Mouse (Mus musculus) lung, embryonic 16.5 days (tissue): ENCODE measurements around the gene Eif2b3. TPM values are rescaled to one million over a fixed set of nuclear protein-coding genes. Genes with fewer than 3 reads are reported as not detected.

Source experiments
- ATAC-seq: fragments of 200-750 bp; cut with Nextera tagmentation; 2 replicates; pipeline ENCODE4 v1.8.0; 2017; ENCODE audit warnings: low read depth, mild to moderate bottlenecking, moderate library complexity
- H3K27ac ChIP-seq: fragments of 300-500 bp; sonication (generic); 2 replicates; pipeline ENCODE4 v1.5.1; 2014; ENCODE audit warnings: mild to moderate bottlenecking, control low read depth, low read length
- H3K27me3 ChIP-seq: fragments of 300-500 bp; sonication (generic); 2 replicates; pipeline ENCODE4 v1.6.1; 2014; ENCODE audit warnings: low read depth, low read length, mixed read lengths; ENCODE audit not compliant: control insufficient read depth, insufficient read depth
- H3K36me3 ChIP-seq: fragments of 300-500 bp; sonication (generic); 2 replicates; pipeline ENCODE4 v1.6.1; 2014; ENCODE audit warnings: low read length; ENCODE audit not compliant: control insufficient read depth, insufficient read depth
- H3K4me1 ChIP-seq: fragments of 300-500 bp; sonication (generic); replicated peaks from 2 replicates; pipeline ENCODE4 v1.6.1; 2014; ENCODE audit warnings: low read length, mixed read lengths; ENCODE audit not compliant: control insufficient read depth, insufficient read depth
- H3K4me2 ChIP-seq: fragments of 300-500 bp; sonication (generic); 2 replicates; pipeline ENCODE4 v1.6.1; 2014; ENCODE audit warnings: low read depth, low read length, control low read depth
- H3K4me3 ChIP-seq: fragments of 300-500 bp; sonication (generic); 2 replicates; pipeline ENCODE4 v1.5.1; 2014; ENCODE audit warnings: mild to moderate bottlenecking, low read length, control low read depth
- H3K9ac ChIP-seq: fragments of 300-500 bp; sonication (generic); 2 replicates; pipeline ENCODE4 v1.6.1; 2014; ENCODE audit warnings: low read length, control low read depth
- H3K9me3 ChIP-seq: fragments of 300-500 bp; sonication (generic); 2 replicates; pipeline ENCODE4 v1.6.1; 2016; ENCODE audit warnings: low read length; ENCODE audit not compliant: control insufficient read depth
- WGBS: fragments of 180-500 bp; shearing (Covaris S2); extraction: QIAGEN DNeasy Blood & Tissue Kit; methylation state at CpG from one replicate; pipeline ENCODE4 v1.1.7; 2014; 5-methylcytosine and 5-hydroxymethylcytosine counted together
- polyA plus RNA-seq: library from polyadenylated mRNA; unstranded; fragments of >200 nt; fragmentation: Nextera tagmentation; extraction: Ambion mirVana; gene quantifications from 2 replicates; pipeline ENCODE4 v1.2.1, GENCODE M21; 2015

Eif2b3 gene
- polyA plus RNA-seq, 1 experiment from 2014 or later: 29.7 TPM

GRCm38 (mm10) chr4:117010231-117010630 is 9.0 kb upstream of the Eif2b3 start:
- no peak overlapping the region for H3K4me3 ChIP-seq
- no peaks in the 10 kb centered on the region for H3K4me1 ChIP-seq
- no peak overlapping the region for H3K9ac ChIP-seq
- no peak overlapping the region for H3K27ac ChIP-seq
- no peak for ATAC-seq
- WGBS: 67% methylated on average over 5 of the region's 5 CpGs
- no peak overlapping the region for H3K4me2 ChIP-seq
- H3K9me3 ChIP-seq: no peaks in the 10 kb centered on the region
- no peaks in the 10 kb centered on the region for H3K36me3 ChIP-seq
- H3K27me3 ChIP-seq: no peaks in the 10 kb centered on the region

GRCm38 (mm10) chr4:117013596-117013995 is 5.6 kb upstream of the Eif2b3 start:
- no peaks in the 10 kb centered on the region for H3K27me3 ChIP-seq
- H3K9ac ChIP-seq: no peak overlapping the region
- WGBS: 82% methylated on average over 6 of the region's 6 CpGs
- no peak for ATAC-seq
- no peak overlapping the region for H3K27ac ChIP-seq
- no peaks in the 10 kb centered on the region for H3K36me3 ChIP-seq
- no peak overlapping the region for H3K4me2 ChIP-seq
- H3K4me3 ChIP-seq: no peak overlapping the region
- H3K9me3 ChIP-seq: no peaks in the 10 kb centered on the region
- H3K4me1 ChIP-seq: no peaks in the 10 kb centered on the region

- Histone ChIP-seq H3K4me1 (no peaks in the 10 kb centered on the region), H3K9ac (no peak overlapping the region), H3K4me3 (no peak overlapping the region), H3K4me2 (no peak overlapping the region), H3K9me3 (no peaks in the 10 kb centered on the region), H3K36me3 (no peaks in the 10 kb centered on the region), H3K27ac (no peak overlapping the region), H3K27me3 (no peaks in the 10 kb centered on the region)
- WGBS: 44% methylated on average over 4 of the region's 4 CpGs
- no peak for ATAC-seq
These were observed 4.2 kb upstream of the Eif2b3 start for GRCm38 (mm10) chr4:117014901-117015415.

GRCm38 (mm10) chr4:117017738-117018137 is 1.5 kb upstream of the Eif2b3 start:
- WGBS: 78% methylated on average over 2 of the region's 2 CpGs
- Histone ChIP-seq H3K4me1 (peaks cover 6% of the 10 kb centered on the region), H3K9me3 (no peaks in the 10 kb centered on the region), H3K27me3 (no peaks in the 10 kb centered on the region), H3K27ac (no peak overlapping the region), H3K4me2 (no peak overlapping the region), H3K9ac (no peak overlapping the region), H3K4me3 (no peak overlapping the region), H3K36me3 (peaks cover 3% of the 10 kb centered on the region; the same call in 1 of the 2 replicates)
- ATAC-seq: no peak

- no peak overlapping the region for H3K4me3 ChIP-seq
- H3K9ac ChIP-seq: no peak overlapping the region
- H3K4me2 ChIP-seq: no peak overlapping the region
- H3K4me1 ChIP-seq: peaks cover 6% of the 10 kb centered on the region
- no peak for ATAC-seq
- no peaks in the 10 kb centered on the region for H3K9me3 ChIP-seq
- 83% methylated on average over 7 of the region's 7 CpGs for WGBS
- H3K27ac ChIP-seq: no peak overlapping the region
- peaks cover 6% of the 10 kb centered on the region; the same call in 1 of the 2 replicates for H3K36me3 ChIP-seq
- H3K27me3 ChIP-seq: no peaks in the 10 kb centered on the region
These were observed 875 bp upstream of the Eif2b3 start for GRCm38 (mm10) chr4:117018327-117018726.

- H3K27ac ChIP-seq: no peak overlapping the region
- no peak overlapping the region for H3K9ac ChIP-seq
- H3K27me3 ChIP-seq: no peaks in the 10 kb centered on the region
- 95% methylated on average over 4 of the region's 4 CpGs for WGBS
- H3K4me1 ChIP-seq: peaks cover 6% of the 10 kb centered on the region
- ATAC-seq: no peak
- no peaks in the 10 kb centered on the region for H3K9me3 ChIP-seq
- H3K4me2 ChIP-seq: no peak overlapping the region
- no peak overlapping the region for H3K4me3 ChIP-seq
- H3K36me3 ChIP-seq: peaks cover 9% of the 10 kb centered on the region; the same call in 1 of the 2 replicates
These were observed 4.3 kb downstream of the Eif2b3 start for GRCm38 (mm10) chr4:117023469-117023868.

- no peaks in the 10 kb centered on the region; the same call in 1 of the 2 replicates for H3K36me3 ChIP-seq
- H3K27me3 ChIP-seq: no peaks in the 10 kb centered on the region
- no peak overlapping the region for H3K4me3 ChIP-seq
- no peak overlapping the region for H3K9ac ChIP-seq
- H3K4me2 ChIP-seq: no peak overlapping the region
- H3K9me3 ChIP-seq: no peaks in the 10 kb centered on the region
- H3K27ac ChIP-seq: no peak overlapping the region
- H3K4me1 ChIP-seq: no peaks in the 10 kb centered on the region
- ATAC-seq: no peak
- 95% methylated on average over 1 of the region's 1 CpGs for WGBS
These were observed 11.9 kb downstream of the Eif2b3 start for GRCm38 (mm10) chr4:117031105-117031504.

- Histone ChIP-seq H3K27me3 (no peaks in the 10 kb centered on the region), H3K36me3 (peaks cover 3% of the 10 kb centered on the region; the same call in 1 of the 2 replicates), H3K27ac (peak overlapping the region; percentile 62), H3K9me3 (no peaks in the 10 kb centered on the region), H3K9ac (no peak overlapping the region), H3K4me1 (peaks cover 22% of the 10 kb centered on the region), H3K4me2 (peak overlapping the region; percentile 26; the same call in 1 of the 2 replicates), H3K4me3 (no peak overlapping the region)
- ATAC-seq: peak; percentile 56
- 36% methylated on average over 9 of the region's 9 CpGs for WGBS
These were observed 20.9 kb downstream of the Eif2b3 start for GRCm38 (mm10) chr4:117039925-117040687.

- Histone ChIP-seq H3K27me3 (no peaks in the 10 kb centered on the region), H3K4me3 (no peak overlapping the region), H3K36me3 (peaks cover 3% of the 10 kb centered on the region; the same call in 1 of the 2 replicates), H3K4me1 (peaks cover 22% of the 10 kb centered on the region), H3K4me2 (peak overlapping the region; percentile 3; the same call in 1 of the 2 replicates), H3K9me3 (no peaks in the 10 kb centered on the region), H3K27ac (peak overlapping the region; percentile 62), H3K9ac (no peak overlapping the region)
- no peak for ATAC-seq
- WGBS: 34% methylated on average over 1 of the region's 1 CpGs
These were observed 21.6 kb downstream of the Eif2b3 start for GRCm38 (mm10) chr4:117040791-117041190.
